Mouse (Mus musculus) heart, adult 2 months (tissue): Measurements from ENCODE around the gene Ccr6.

Source experiments
- CTCF ChIP-seq: fragments of 200-600 bp; IDR thresholded peaks from 2 replicates; pipeline ENCODE4 v1.8.1; 2022; ENCODE audit warnings: antibody characterized with exemption, mild to moderate bottlenecking, moderate library complexity
- EP300 ChIP-seq: fragments of 200-500 bp; IDR thresholded peaks from 2 replicates; pipeline ENCODE4 v1.6.1; 2011; ENCODE audit warnings: low read depth, low read length, control low read depth; ENCODE audit not compliant: insufficient read depth
- POLR2A ChIP-seq: fragments of 200-500 bp; IDR thresholded peaks from 2 replicates; pipeline ENCODE4 v1.6.1; 2011; ENCODE audit warnings: mild to moderate bottlenecking, low read depth, low read length, control low read depth; ENCODE audit not compliant: insufficient read depth

DNA sequence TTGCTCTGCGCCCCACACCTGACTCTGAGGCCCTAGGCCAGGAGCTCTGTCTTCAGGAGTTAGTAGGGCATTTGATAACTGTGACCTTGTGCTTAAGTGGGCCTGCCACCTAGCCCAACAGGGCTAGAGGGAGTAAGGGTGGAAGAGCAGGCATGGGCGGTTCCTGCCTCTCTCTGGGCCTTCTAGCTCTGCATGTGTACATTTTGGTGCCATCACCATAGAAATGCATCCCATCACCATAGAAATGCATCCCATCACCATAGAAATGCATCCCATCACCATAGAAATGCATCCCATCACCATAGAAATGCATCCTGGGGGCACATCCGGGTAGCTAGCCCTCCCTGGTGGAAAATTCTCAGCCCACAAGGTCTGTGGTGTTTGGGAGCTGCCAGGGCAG, 3.7 kb downstream of the Ccr6 start:
- TF ChIP-seq CTCF (no peak), POLR2A (no peak), EP300 (no peak)
